Mouse (Mus musculus) midbrain, embryonic 13.5 days (tissue): ENCODE results near the gene Papss2. TPM values are rescaled to one million over a fixed set of nuclear protein-coding genes. Genes with fewer than 3 reads are reported as not detected.

Experiments
- ATAC-seq: fragments of 200-750 bp; cut with Nextera tagmentation; 2 replicates; pipeline ENCODE4 v1.8.0; 2017; ENCODE audit warnings: mild to moderate bottlenecking, moderate TSS enrichment, moderate library complexity
- H3K27ac ChIP-seq: fragments of 300-500 bp; sonication (generic); 2 replicates; pipeline ENCODE4 v1.5.1; 2015; ENCODE audit warnings: inconsistent platforms, mild to moderate bottlenecking, moderate library complexity
- H3K27me3 ChIP-seq: fragments of 300-500 bp; sonication (generic); 2 replicates; pipeline ENCODE4 v1.6.1; 2015; ENCODE audit warnings: mild to moderate bottlenecking, inconsistent platforms
- H3K36me3 ChIP-seq: fragments of 300-500 bp; sonication (generic); 2 replicates; pipeline ENCODE4 v1.6.1; 2015; ENCODE audit warnings: mild to moderate bottlenecking, inconsistent platforms
- H3K4me1 ChIP-seq: fragments of 300-500 bp; sonication (generic); replicated peaks from 2 replicates; pipeline ENCODE4 v1.6.1; 2015; ENCODE audit warnings: inconsistent platforms
- H3K4me2 ChIP-seq: fragments of 300-500 bp; sonication (generic); replicated peaks from 2 replicates; pipeline ENCODE4 v1.6.1; 2015; ENCODE audit warnings: moderate library complexity, mild to moderate bottlenecking, inconsistent platforms
- H3K4me3 ChIP-seq: fragments of 300-500 bp; sonication (generic); replicated peaks from 2 replicates; pipeline ENCODE4 v1.5.1; 2015; ENCODE audit warnings: mild to moderate bottlenecking, inconsistent platforms
- H3K9ac ChIP-seq: fragments of 300-500 bp; sonication (generic); replicated peaks from 2 replicates; pipeline ENCODE4 v1.6.1; 2015; ENCODE audit warnings: mild to moderate bottlenecking, inconsistent platforms
- H3K9me3 ChIP-seq: fragments of 300-500 bp; sonication (generic); 2 replicates; pipeline ENCODE4 v1.6.1; 2016; ENCODE audit warnings: mild to moderate bottlenecking, inconsistent platforms
- WGBS: fragments of 180-500 bp; shearing (Covaris S2); methylation state at CpG from one replicate; pipeline ENCODE4 v1.1.7; 2015; 5-methylcytosine and 5-hydroxymethylcytosine counted together
- polyA plus RNA-seq: library from polyadenylated mRNA; unstranded; fragments of >200 nt; fragmentation: Nextera tagmentation; extraction: Ambion mirVana; gene quantifications from 2 replicates; pipeline ENCODE4 v1.2.1, GENCODE M21; 2015

Gene Papss2
- polyA plus RNA-seq, 1 experiment from 2014 or later, result 0.39 TPM

DNA sequence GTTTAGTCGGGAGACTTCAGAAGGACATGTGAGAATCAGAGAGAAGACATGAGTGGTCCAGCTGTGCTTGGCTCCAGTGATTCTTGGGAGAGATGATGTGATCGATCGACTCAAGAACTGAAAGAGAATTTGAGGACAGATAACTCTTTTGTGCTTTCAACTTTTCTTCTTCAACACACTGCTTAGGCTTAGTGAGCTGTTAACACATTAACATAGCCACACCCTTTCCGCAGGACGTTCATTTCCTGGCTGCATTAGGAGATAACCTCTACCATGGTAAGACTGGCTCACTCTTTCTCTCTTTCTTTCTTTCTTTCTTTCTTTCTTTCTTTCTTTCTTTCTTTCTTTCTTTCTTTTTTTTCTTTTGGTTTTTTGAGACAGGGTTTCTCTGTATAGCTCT is 25.9 kb upstream of the Papss2 start:
- Histone ChIP-seq H3K4me2 (no peak overlapping the region), H3K27ac (no peak overlapping the region), H3K4me1 (no peaks in the 10 kb centered on the region), H3K27me3 (no peaks in the 10 kb centered on the region), H3K9ac (no peak overlapping the region), H3K9me3 (no peaks in the 10 kb centered on the region), H3K36me3 (no peaks in the 10 kb centered on the region), H3K4me3 (no peak overlapping the region)
- WGBS, result 83% methylated on average over 5 of the region's 5 CpGs
- ATAC-seq, result no peak

DNA sequence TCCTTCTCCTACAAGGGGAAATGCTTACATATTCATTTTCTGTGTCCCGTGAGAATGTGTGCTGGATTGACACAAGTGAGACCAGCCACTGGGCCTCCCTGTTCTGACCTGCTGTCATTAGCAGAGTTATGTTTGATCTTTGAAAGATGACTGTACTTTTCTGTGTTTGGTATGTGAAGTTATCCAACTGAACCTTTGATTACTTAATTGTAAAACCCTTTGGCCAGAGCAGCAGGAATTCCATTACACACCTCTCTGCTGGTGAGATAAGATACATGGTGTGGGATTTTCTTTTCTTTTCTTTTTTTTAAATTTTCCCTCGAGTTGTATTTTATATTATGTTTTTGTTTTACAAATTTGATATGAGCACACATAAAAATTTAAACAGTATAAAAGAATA is 23.4 kb upstream of the Papss2 start:
- no peak overlapping the region for H3K27ac ChIP-seq
- no peak overlapping the region for H3K4me2 ChIP-seq
- H3K9me3 ChIP-seq, result no peaks in the 10 kb centered on the region
- no peak overlapping the region for H3K9ac ChIP-seq
- ATAC-seq, result no peak
- no peaks in the 10 kb centered on the region for H3K4me1 ChIP-seq
- H3K27me3 ChIP-seq, result no peaks in the 10 kb centered on the region
- 79% methylated on average over 2 of the region's 2 CpGs for WGBS
- no peaks in the 10 kb centered on the region for H3K36me3 ChIP-seq
- H3K4me3 ChIP-seq, result no peak overlapping the region

DNA sequence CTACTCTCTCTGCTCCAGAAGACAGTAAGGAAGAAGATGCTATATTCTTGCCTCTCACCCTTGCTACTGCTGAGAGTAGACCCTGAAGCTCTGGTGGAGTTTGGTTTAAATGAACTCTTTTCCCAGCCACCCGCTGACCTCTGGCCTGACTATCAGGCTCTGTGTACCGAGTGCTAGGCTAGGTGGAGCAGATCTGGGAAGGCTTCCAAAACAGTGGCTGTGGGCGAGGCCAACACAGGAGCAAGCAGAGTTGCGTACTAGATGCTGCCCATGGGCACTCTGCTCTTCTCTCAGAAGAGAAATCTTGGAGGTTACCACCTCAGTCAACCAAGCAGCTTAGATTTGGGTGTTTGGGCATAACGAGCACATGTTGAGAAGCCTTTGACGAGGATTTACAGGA is 22.3 kb upstream of the Papss2 start:
- 90% methylated on average over 6 of the region's 6 CpGs for WGBS
- 0 out of 2 replicates have a peak, but pooled peaks cover 3% of the 10 kb centered on the region for H3K4me1 ChIP-seq
- H3K9me3 ChIP-seq, result no peaks in the 10 kb centered on the region
- H3K4me3 ChIP-seq, result no peak overlapping the region
- H3K36me3 ChIP-seq, result no peaks in the 10 kb centered on the region
- H3K9ac ChIP-seq, result no peak overlapping the region
- H3K4me2 ChIP-seq, result no peak overlapping the region
- no peaks in the 10 kb centered on the region for H3K27me3 ChIP-seq
- H3K27ac ChIP-seq, result no peak overlapping the region
- no peak for ATAC-seq

DNA sequence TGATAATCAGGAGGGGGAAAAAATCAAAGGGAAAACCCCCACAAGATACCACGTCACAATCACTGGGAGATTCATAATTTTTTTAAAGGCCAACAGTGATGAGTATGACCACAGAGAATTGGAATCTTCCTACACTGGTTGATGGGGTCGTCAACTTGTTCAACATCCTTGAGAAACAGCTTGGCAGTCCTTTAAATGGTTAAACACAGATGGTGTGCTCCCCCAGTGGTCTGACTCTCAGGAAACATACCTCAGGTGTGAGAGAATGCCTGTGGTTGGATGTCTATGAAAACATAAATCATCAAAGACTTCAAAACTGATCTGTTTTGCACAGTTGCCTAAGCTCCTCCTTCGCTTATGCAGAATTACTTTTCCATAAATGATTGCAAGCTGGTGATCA is 20.7 kb upstream of the Papss2 start:
- 87% methylated on average over 3 of the region's 3 CpGs for WGBS

DNA sequence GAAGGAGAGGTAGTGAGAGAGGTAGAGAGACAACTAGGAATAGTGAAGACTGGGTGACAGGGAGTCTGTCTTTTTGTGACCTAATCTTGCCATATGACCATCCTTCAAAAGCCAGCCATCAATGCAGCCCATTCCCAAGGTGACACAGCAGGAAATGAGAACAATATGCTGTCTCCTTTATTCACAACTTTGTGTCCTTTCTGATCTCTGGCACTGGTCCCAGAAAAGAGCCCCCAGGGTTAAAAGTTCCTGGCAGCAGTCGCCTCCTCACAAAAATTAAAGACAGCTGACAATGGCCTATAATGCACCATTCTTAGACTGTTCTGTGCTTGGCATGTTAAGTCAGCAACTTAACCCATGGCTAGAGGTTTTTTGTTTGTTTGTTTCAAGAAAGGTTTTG is 17.8 kb upstream of the Papss2 start:
- no peak overlapping the region for H3K9ac ChIP-seq
- ATAC-seq, result no peak
- H3K4me3 ChIP-seq, result no peak overlapping the region
- no peak overlapping the region for H3K4me2 ChIP-seq
- no peaks in the 10 kb centered on the region for H3K36me3 ChIP-seq
- H3K4me1 ChIP-seq, result 0 out of 2 replicates have a peak, but pooled peaks cover 3% of the 10 kb centered on the region
- no peaks in the 10 kb centered on the region for H3K9me3 ChIP-seq
- 33% methylated on average over 1 of the region's 1 CpGs for WGBS
- no peaks in the 10 kb centered on the region for H3K27me3 ChIP-seq
- H3K27ac ChIP-seq, result no peak overlapping the region

More for the DNA sequence above, 20.7 kb upstream of the Papss2 start:
- no peak for ATAC-seq
- Histone ChIP-seq H3K9ac (no peak overlapping the region), H3K4me3 (no peak overlapping the region), H3K4me2 (no peak overlapping the region), H3K9me3 (no peaks in the 10 kb centered on the region), H3K36me3 (no peaks in the 10 kb centered on the region), H3K4me1 (0 out of 2 replicates have a peak, but pooled peaks cover 3% of the 10 kb centered on the region), H3K27ac (no peak overlapping the region), H3K27me3 (no peaks in the 10 kb centered on the region)

DNA sequence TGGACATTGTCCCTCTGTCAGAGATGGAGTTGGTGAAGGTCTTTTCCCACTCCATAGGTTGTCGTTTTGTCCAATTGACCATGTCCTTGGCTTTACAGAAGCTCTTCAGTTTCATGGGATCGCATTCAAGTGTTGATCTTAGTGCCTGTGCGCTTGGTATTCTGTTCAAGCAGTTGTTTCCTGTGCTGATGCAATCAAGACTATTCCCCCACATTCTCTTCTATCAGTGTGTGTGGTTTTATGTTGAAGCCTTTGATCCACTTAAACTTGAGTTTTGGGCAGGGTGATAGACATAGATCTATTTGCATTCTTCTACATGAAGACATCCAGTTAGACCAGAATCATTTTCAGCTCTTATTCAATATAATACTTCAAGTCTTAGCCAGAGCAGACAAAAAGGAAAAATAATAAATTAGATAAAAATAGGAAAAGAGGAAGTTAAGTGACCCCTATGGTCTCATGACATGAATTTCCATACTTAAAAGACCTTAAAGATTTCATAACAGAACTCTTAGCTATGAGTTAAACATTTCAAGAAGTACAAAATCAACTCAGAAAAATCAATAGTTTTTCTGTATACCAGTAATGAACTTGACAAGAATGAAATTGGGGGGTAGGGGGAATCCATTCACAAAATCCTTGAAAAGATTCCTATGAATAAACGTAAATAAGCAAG is 12.4 kb upstream of the Papss2 start:
- H3K9me3 ChIP-seq, result no peaks in the 10 kb centered on the region
- 81% methylated on average over 4 of the region's 4 CpGs for WGBS

DNA sequence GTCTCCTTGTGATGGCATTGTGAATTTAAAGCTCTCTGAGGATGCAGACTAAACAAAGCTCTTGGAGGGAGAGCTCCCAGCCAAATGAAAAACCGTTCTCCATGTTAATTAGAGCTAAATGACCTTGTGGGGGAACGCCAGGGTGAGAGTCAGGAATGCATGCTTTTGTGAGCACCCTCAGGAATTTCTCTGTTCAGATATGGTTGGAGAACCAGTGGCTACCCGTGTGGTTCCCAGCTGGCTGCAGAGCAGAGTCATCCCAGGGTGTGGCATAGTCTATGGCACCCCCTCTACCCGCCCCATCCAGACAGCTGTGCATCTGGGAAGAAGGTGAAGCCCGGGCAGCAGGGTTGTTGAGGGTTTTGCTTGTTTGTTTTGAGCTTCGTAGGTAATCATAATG is 7.9 kb upstream of the Papss2 start:
- no peaks in the 10 kb centered on the region for H3K27me3 ChIP-seq
- no peak overlapping the region for H3K4me2 ChIP-seq
- H3K4me1 ChIP-seq, result no peaks in the 10 kb centered on the region
- H3K4me3 ChIP-seq, result no peak overlapping the region
- no peaks in the 10 kb centered on the region for H3K36me3 ChIP-seq
- H3K27ac ChIP-seq, result no peak overlapping the region
- no peak overlapping the region for H3K9ac ChIP-seq
- WGBS, result 58% methylated on average over 6 of the region's 6 CpGs
- no peaks in the 10 kb centered on the region for H3K9me3 ChIP-seq
- ATAC-seq, result no peak

More for the DNA sequence above, 12.4 kb upstream of the Papss2 start:
- no peaks in the 10 kb centered on the region for H3K27me3 ChIP-seq
- H3K27ac ChIP-seq, result no peak overlapping the region
- no peak overlapping the region for H3K4me2 ChIP-seq
- H3K4me3 ChIP-seq, result no peak overlapping the region
- no peak overlapping the region for H3K9ac ChIP-seq
- ATAC-seq, result no peak
- no peaks in the 10 kb centered on the region for H3K4me1 ChIP-seq
- H3K36me3 ChIP-seq, result no peaks in the 10 kb centered on the region

DNA sequence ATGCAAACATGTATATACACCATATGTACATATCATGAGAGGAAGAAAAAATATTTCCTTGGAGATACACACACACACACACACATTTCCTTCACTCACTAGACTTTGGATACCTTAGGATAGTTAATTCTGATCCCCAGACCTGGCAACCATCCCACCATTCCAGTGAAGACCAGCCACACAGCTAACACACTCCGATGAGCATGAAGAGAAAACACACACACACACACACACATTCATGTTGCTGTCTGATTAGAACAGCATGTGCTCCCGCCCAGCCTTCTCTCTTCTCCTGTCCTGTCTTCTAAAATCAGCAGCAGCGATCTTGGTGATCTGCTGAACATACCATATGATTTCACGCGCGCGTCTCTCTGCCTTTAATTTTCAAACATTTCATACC is 2.8 kb upstream of the Papss2 start:
- H3K36me3 ChIP-seq, result no peaks in the 10 kb centered on the region
- ATAC-seq, result no peak
- H3K9ac ChIP-seq, result no peak overlapping the region
- peaks cover 37% of the 10 kb centered on the region for H3K27me3 ChIP-seq
- peaks cover 11% of the 10 kb centered on the region for H3K4me1 ChIP-seq
- no peaks in the 10 kb centered on the region for H3K9me3 ChIP-seq
- no peak overlapping the region for H3K4me2 ChIP-seq
- 94% methylated on average over 7 of the region's 7 CpGs for WGBS
- no peak overlapping the region for H3K27ac ChIP-seq
- no peak overlapping the region for H3K4me3 ChIP-seq

DNA sequence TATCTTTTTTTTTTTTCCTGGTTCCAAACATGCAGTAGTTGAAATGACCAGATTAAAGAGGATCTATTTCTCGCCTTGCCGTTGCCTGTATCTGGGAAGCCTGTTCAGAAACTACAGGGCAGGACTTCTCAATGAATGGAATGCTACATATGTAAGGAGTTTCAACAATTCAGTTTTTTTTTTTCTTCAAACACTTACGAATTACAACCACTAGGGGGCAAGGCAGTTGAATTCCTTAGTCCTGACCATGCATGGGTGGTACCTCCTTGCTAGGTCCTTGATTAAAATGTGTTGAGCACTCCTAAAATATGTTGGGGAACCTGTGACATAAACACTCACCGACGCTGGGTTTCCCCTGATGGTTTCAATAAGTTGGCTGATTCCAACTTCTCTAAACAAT is 1.7 kb upstream of the Papss2 start:
- Histone ChIP-seq H3K4me3 (no peak overlapping the region), H3K36me3 (no peaks in the 10 kb centered on the region), H3K9me3 (no peaks in the 10 kb centered on the region), H3K4me1 (peaks cover 11% of the 10 kb centered on the region), H3K4me2 (no peak overlapping the region), H3K27ac (no peak overlapping the region), H3K9ac (no peak overlapping the region), H3K27me3 (peaks cover 44% of the 10 kb centered on the region)
- 84% methylated on average over 5 of the region's 5 CpGs for WGBS
- ATAC-seq, result no peak

DNA sequence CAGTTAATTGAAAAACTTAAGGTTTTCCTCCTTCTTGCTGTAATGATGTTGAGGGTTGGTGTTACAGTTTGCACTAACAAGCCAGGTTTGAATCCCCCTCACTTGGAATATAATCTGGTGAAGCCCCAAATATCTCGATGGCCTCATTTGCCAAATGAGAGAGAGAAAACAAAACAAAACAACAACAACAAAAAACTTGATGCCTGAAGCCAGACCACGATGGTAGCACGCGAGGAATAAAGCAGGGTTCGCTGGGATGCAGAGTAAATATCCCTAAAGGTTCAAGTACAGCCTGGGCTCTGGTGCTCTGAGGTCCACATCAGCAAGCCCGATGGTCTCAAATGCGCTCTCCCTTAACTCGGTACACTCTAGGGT is 472 bp upstream of the Papss2 start:
- no peak overlapping the region for H3K27ac ChIP-seq
- ATAC-seq, result no peak
- H3K4me2 ChIP-seq, result peak overlapping the region; percentile 86
- H3K9ac ChIP-seq, result peak overlapping the region; percentile 59
- peak overlapping the region; percentile 54 for H3K4me3 ChIP-seq
- 20% methylated on average over 8 of the region's 8 CpGs for WGBS
- no peaks in the 10 kb centered on the region for H3K36me3 ChIP-seq
- no peaks in the 10 kb centered on the region for H3K9me3 ChIP-seq
- peaks cover 44% of the 10 kb centered on the region for H3K27me3 ChIP-seq
- peaks cover 11% of the 10 kb centered on the region for H3K4me1 ChIP-seq

DNA sequence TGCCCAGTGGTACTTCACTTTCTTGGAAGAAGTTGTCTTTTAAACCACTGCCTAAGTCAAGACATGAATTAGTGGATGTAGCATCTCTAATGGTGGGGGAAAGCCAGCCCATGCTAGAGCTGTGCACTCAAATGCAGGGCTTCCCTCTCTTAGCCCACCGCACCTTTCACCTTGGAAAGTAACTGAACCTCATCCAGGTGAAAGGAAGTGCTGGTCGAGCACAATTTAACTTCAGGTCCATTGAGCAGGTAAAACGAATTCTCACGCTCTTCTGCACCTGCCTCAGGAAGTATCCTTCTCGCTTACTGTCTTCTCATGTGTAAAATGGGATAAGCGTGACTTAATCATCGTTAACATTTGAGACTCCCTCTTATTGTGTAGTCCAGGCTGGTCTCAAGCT is 3.4 kb downstream of the Papss2 start:
- H3K9ac ChIP-seq, result no peak overlapping the region
- ATAC-seq, result no peak
- H3K4me2 ChIP-seq, result no peak overlapping the region
- H3K27ac ChIP-seq, result no peak overlapping the region
- no peaks in the 10 kb centered on the region for H3K9me3 ChIP-seq
- peaks cover 41% of the 10 kb centered on the region for H3K27me3 ChIP-seq
- H3K36me3 ChIP-seq, result no peaks in the 10 kb centered on the region
- WGBS, result 76% methylated on average over 7 of the region's 7 CpGs
- H3K4me1 ChIP-seq, result peaks cover 11% of the 10 kb centered on the region
- no peak overlapping the region for H3K4me3 ChIP-seq

DNA sequence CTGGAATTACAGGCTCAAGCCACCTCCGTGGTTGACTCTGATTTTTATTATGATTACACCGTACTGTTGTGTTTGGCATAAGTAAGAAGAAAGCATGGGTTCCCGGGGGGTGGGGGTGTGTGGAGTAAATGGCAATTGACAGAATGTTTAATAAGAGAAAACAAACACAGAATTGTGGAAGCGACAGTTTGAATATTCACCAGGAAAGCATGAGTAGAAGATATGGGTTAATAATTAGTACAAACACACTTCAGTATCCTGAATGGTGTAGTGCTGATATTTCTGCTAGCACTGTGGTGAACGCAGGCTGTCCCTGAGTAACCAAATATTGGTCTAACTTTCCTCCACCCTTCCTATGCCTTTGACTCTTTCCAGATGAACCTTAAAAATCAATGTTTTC is 3.8 kb downstream of the Papss2 start:
- no peak overlapping the region for H3K27ac ChIP-seq
- no peaks in the 10 kb centered on the region for H3K36me3 ChIP-seq
- WGBS, result 78% methylated on average over 5 of the region's 5 CpGs
- no peak overlapping the region for H3K9ac ChIP-seq
- no peak overlapping the region for H3K4me3 ChIP-seq
- ATAC-seq, result no peak
- H3K4me1 ChIP-seq, result peaks cover 11% of the 10 kb centered on the region
- H3K9me3 ChIP-seq, result no peaks in the 10 kb centered on the region
- H3K27me3 ChIP-seq, result peaks cover 37% of the 10 kb centered on the region
- no peak overlapping the region for H3K4me2 ChIP-seq
